Mouse (Mus musculus) right cerebral cortex, postnatal 14 days (tissue): Measurements from ENCODE around the gene Gm35315.
A peak's percentile ranks its signal among the peaks of the same experiment; 100 is the strongest.
"Not testable (repeated sequence)": the region's sequence is repeated elsewhere in the genome, so short reads cannot be mapped to it uniquely, and the experiment has no call there.

Experiments used
- DNase-seq: peaks from one replicate; pipeline ENCODE4 v3.0.0; 2022

Gene Gm35315

DNA sequence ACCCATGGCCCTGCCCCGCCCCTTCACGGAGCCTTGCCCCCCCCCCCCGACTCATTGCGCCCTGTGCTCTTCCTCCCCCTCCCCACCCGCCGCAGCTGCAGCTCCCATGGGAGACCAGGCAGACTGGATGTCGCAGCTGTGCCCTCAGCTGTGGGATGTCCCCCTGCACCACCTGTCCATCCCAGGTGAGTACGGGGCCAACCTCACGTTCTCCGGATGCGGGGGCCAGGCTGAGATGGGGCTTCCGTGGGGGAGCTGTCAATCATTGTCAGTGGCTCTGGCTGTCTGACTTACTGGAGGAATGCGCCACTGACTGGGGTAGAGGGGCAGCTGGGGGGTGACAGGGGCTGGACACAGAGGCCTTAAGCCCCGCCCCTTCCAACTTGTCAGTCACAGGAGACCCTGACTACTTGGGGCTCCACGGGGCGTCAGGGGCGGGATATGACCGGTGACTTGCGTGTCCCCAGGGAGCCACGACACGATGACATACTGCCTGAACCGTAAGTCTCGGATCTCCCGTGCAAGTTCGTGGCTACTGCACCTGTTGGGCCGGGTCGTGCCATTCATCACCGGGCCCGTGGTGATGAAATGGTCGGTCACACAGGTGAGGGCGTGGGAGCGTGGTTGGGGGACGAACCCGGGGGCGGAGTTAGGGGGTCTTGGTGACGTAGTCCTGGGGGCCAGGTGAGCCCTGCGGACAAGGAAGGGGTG lies 6.9 kb upstream of the Gm35315 start:
- peak; percentile 33 for DNase-seq

GRCm38 (mm10) chr5:110099656-110100580 lies 5.7 kb upstream of the Gm35315 start, which contains the start of gene Plcxd1:
Gene Plcxd1, plus strand, starts transcription at chr5:110099969.
- DNase-seq: no peak

DNA sequence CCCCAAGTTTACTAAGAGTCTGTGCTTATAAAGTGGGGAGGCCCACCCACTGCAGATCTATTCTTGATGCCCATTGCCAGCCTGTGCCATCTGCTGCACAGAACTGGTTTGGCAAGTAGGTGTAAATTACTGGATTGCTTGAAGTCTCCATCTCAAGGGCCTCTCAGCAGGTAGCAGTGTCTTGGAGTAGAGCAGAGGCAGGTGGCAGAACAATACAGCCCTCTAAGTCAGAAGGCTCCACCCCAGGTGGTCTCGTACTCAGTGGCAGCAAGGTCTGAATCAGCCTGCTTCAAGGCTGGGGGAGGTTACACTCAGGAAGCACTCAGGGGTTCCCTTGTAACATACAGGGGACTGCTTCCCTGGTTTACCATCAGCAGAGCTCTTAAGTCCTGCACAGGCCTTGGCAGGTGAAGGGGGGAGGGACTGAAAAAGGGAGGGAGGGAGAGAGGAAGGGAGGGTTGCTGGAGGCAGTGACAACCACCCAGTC lies 4.8 kb upstream of the Gm35315 start:
- DNase-seq: peak; percentile 11

- DNase-seq: no peak
These were observed 610 bp upstream of the Gm35315 start for GRCm38 (mm10) chr5:110094847-110095213.

GRCm38 (mm10) chr5:110091546-110091945 lies 2.7 kb downstream of the Gm35315 start:
- DNase-seq: no peak

GRCm38 (mm10) chr5:110086161-110086866 lies 7.9 kb downstream of the Gm35315 start:
- no peak for DNase-seq

- no peak for DNase-seq
These were observed 11.3 kb downstream of the Gm35315 start for GRCm38 (mm10) chr5:110082961-110083360.

GRCm38 (mm10) chr5:110072413-110072812 lies 21.8 kb downstream of the Gm35315 start, which contains the start of gene Gm17655:
Gene Gm17655, minus strand, starts transcription at chr5:110072513.
- DNase-seq: not testable (repeated sequence)

DNA sequence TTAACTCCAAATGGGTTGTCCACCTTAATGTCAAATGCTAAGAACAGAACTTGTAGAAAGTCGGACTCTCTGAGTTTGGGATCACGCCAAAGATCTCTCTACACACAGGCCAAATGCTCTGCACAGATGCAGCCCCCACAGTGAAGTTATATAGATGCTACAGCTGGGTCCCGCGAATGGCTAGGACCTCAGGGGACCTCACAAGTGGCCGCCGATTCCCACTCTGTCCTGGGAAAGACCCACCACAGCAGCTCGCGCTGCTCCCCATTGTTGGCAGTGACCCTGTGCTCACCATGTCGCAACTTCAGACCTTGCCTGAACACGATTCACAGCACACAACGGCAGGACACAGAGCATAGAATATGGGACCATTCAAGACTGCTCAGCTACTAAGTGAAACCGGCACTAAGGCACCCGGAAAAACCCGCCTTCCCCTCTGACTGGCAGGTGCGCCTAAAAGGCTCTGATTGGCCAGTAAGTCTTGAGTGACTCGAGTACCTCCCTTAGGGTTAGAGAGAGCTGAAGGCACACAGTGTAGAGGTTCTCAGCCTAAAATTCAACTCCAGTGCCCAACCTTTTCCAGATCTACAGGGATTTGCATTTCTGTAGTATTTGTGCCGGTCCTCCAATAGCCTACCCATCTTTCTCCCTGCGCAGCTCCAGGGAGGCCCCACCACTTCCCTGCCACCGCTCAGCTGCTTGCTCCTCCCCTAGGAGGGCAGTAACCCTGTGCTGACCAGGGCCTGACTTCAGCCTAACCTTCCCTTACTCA lies 36.4 kb downstream of the Gm35315 start:
- peak; percentile 76 for DNase-seq
